Mouse (Mus musculus): ENCODE measurements around the gene Lzic. TPM values are rescaled to one million over a fixed set of nuclear protein-coding genes. Genes with fewer than 3 reads are reported as not detected.
A peak's percentile ranks its signal among the peaks of the same experiment; 100 is the strongest.

Gene Lzic
- polyA plus RNA-seq, 1 experiment = 11.6 TPM

- no peaks in the 10 kb centered on the region for H3K4me1 ChIP-seq (ENCODE audit: control insufficient read depth, insufficient read depth, low read length)
- no peak for TF ChIP-seq CTCF (IDR thresholded peaks at IDR 0.05; ENCODE audit: insufficient read depth, low read length)
- no peak for TF ChIP-seq POLR2A (IDR thresholded peaks at IDR 0.05; ENCODE audit: borderline replicate concordance, extremely low read depth, low read depth, low read length)
- DNase-seq = no peak
- WGBS = 65% methylated on average over 5 of the region's 5 CpGs
- H3K4me3 ChIP-seq (replicated peaks; ENCODE audit: extremely low read depth, low read depth, low read length) = no peak overlapping the region
Observed at GRCm38 (mm10) chr4:149541935-149542334, 56.9 kb downstream of the Lzic start.

- no peak for TF ChIP-seq CTCF (IDR thresholded peaks at IDR 0.05; ENCODE audit: insufficient read depth, low read length)
- TF ChIP-seq POLR2A (IDR thresholded peaks at IDR 0.05; ENCODE audit: borderline replicate concordance, extremely low read depth, low read depth, low read length) = no peak
- Histone ChIP-seq H3K4me3 (replicated peaks; ENCODE audit: extremely low read depth, low read depth, low read length) (no peak overlapping the region), H3K4me1 (ENCODE audit: control insufficient read depth, insufficient read depth, low read length) (no peaks in the 10 kb centered on the region)
- WGBS = 86% methylated on average over 12 of the region's 12 CpGs
- DNase-seq = no peak
Observed at GRCm38 (mm10) chr4:149542431-149542830, 57.4 kb downstream of the Lzic start.

- peak; percentile 81 for DNase-seq
- 54% methylated on average over 10 of the region's 10 CpGs for whole genome bisulfite sequencing
- TF ChIP-seq POLR2A (IDR thresholded peaks at IDR 0.05; ENCODE audit: borderline replicate concordance, extremely low read depth, low read depth, low read length) (no peak), CTCF (IDR thresholded peaks at IDR 0.05; ENCODE audit: insufficient read depth, low read length) (peak; percentile 88)
- H3K4me1 ChIP-seq (ENCODE audit: control insufficient read depth, insufficient read depth, low read length) = no peaks in the 10 kb centered on the region
- H3K4me3 ChIP-seq (replicated peaks; ENCODE audit: extremely low read depth, low read depth, low read length) = no peak overlapping the region
Observed at GRCm38 (mm10) chr4:149542927-149543553, 58.0 kb downstream of the Lzic start.

- WGBS = 74% methylated on average over 8 of the region's 8 CpGs
- Histone ChIP-seq H3K4me1 (ENCODE audit: control insufficient read depth, insufficient read depth, low read length) (no peaks in the 10 kb centered on the region), H3K4me3 (replicated peaks; ENCODE audit: extremely low read depth, low read depth, low read length) (no peak overlapping the region)
- DNase-seq = no peak
- TF ChIP-seq CTCF (IDR thresholded peaks at IDR 0.05; ENCODE audit: insufficient read depth, low read length) = no peak
- TF ChIP-seq POLR2A (IDR thresholded peaks at IDR 0.05; ENCODE audit: borderline replicate concordance, extremely low read depth, low read depth, low read length) = no peak
Observed at GRCm38 (mm10) chr4:149544892-149545291, 59.9 kb downstream of the Lzic start.

Other genes with a start within 250 kb of the Lzic start
- gene Kif1b, start 177.5 kb upstream of the Lzic start, polyA plus RNA-seq (2012; rRNA removed) = 32.0 and 43.8 TPM in 2 replicates
- gene Ube4b, start 58.5 kb upstream of the Lzic start, polyA plus RNA-seq (2012; rRNA removed) = 51.0 and 53.3 TPM in 2 replicates
- 2.1 and 2.2 TPM in 2 replicates for gene Rbp7, start 30.3 kb upstream of the Lzic start, polyA plus RNA-seq (2012; rRNA removed)
- gene Tmem274, start 7.9 kb upstream of the Lzic start, polyA plus RNA-seq (2012; rRNA removed) = not detected in 2 replicates
- 4.1 and 4.5 TPM in 2 replicates for gene Nmnat1, start within 50 bp of the Lzic start, polyA plus RNA-seq (2012; rRNA removed)
- gene Ctnnbip1, start 33.0 kb downstream of the Lzic start, polyA plus RNA-seq (2012; rRNA removed) = 9.8 and 16.0 TPM in 2 replicates
- gene Clstn1, start 101.2 kb downstream of the Lzic start, polyA plus RNA-seq (2012; rRNA removed) = 93.8 and 111 TPM in 2 replicates
- 14.6 and 19.3 TPM in 2 replicates for gene Pik3cd, start 217.3 kb downstream of the Lzic start, polyA plus RNA-seq (2012; rRNA removed)